ENCODE assay signal across 9 mouse cellular contexts in the genomic region with DNA sequence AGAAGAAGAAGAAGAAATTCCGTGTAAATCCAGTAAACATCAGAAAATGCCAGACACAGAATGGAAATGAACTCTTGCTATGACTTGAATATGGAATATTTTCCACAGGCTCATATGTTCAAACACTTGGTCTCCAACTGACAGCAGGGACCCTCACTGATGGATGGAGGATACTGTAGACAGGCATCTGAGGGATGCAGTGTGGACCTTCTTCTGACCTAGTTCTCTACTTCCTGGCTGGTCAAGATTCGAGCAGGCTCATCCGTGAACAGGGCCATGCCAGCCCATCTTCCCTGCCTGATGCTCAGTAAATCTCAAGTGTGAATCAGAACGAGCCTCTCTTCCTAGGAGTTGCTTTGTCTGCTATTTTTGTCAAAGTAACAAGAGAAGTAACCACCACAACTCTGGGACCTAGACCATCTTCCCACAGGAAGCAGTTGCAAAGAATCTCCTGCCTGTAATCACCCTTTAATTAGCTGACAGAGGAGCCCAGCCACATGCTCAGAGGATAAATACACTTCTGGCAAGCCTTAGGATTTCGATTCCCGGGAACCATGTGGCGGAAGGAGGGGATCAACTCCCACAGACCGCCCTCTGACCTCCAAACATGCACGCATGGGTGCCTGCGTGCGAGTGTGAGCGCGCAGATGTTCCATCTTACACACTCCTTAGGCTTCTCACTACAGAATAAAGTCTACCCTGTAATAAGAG. TPM values are rescaled to one million over a fixed set of nuclear protein-coding genes. Genes with fewer than 3 reads are reported as not detected.
DNase-seq lines count a peak whose midpoint lies in the region; ATAC-seq lines count a peak whose summit lies in the region.
"Had no signal": no experiment of that assay in that cellular context is flagged by ENCODE, and none has a peak within 500 bp of the region (broad histone marks: within the 10 kb centered on the region; RNA-seq: fewer than 3 reads in every experiment).

No protein-coding gene starts in this region.

- H3K27me3 ChIP-seq in lung, embryonic 15.5 days: no peaks in the 10 kb centered on the region
- H3K27me3 ChIP-seq: liver, embryonic 15.5 days had no signal

- H3K9ac ChIP-seq in lung, embryonic 15.5 days: no peak overlapping the region
- H3K9ac ChIP-seq: liver, embryonic 15.5 days had no signal

- peak overlapping the region; percentile 42 for H3K4me2 ChIP-seq in lung, embryonic 15.5 days
- H3K4me2 ChIP-seq: liver, embryonic 15.5 days had no signal

- peak; percentile 89 for ATAC-seq in lung, embryonic 15.5 days (ENCODE audit: borderline replicate concordance, extremely low read depth, low FRiP score, low TSS enrichment)
- no peak for ATAC-seq in activated CD4-positive, CD25-positive, alpha-beta regulatory T cell, adult 4 months
- ATAC-seq in monocyte, adult 5-6 weeks (replicated peaks; ENCODE audit: insufficient number of reproducible peaks, low FRiP score, low TSS enrichment, poor library complexity, severe bottlenecking): no peak

- no peaks in the 10 kb centered on the region for H3K9me3 ChIP-seq in lung, embryonic 15.5 days
- H3K9me3 ChIP-seq: liver, embryonic 15.5 days had no signal

- H3K4me1 ChIP-seq in lung, embryonic 15.5 days: no peaks in the 10 kb centered on the region

- peak overlapping the region; percentile 86 for H3K27ac ChIP-seq in lung, embryonic 15.5 days
- H3K27ac ChIP-seq: liver, embryonic 15.5 days had no signal

- peak; percentile 93 for DNase-seq in heart, adult 11 months
- DNase-seq in heart, postnatal 36 days: no peak
- DNase-seq in cerebellum, postnatal 10 days: peak; percentile 51 to 60
- peak; percentile 48 for DNase-seq in heart, postnatal 4 days
- DNase-seq in right cerebral cortex, postnatal 14 days: no peak

- 31% methylated on average over 13 of the region's 13 CpGs for WGBS in lung, embryonic 15.5 days

- intact Hi-C loops in heart, postnatal 36 days (cut with DNase I): no loop called here

- no peaks in the 10 kb centered on the region for H3K36me3 ChIP-seq in lung, embryonic 15.5 days
- H3K36me3 ChIP-seq: liver, embryonic 15.5 days had no signal

- no peak overlapping the region for H3K4me3 ChIP-seq in lung, embryonic 15.5 days
- H3K4me3 ChIP-seq: liver, embryonic 15.5 days had no signal

RNA-seq across cellular contexts. Expression of a gene that starts 31.9 kb away (rescaled TPM):
- total RNA-seq in heart, postnatal 36 days (2021): 10 to 100 TPM; 18.3 to 18.6 TPM
- 10 to 100 TPM; 24.6 to 25.1 TPM for total RNA-seq in heart, postnatal 4 days (2021)
- 37.0 and 39.0 TPM in 2 replicates for polyA plus RNA-seq in lung, embryonic 15.5 days (2015; fragmentation: Nextera tagmentation; extraction: Ambion mirVana)
- 10 to 100 TPM; 27.9 to 28.5 TPM for polyA plus RNA-seq in activated CD4-positive, CD25-positive, alpha-beta regulatory T cell, adult 4 months (2017; shearing (Covaris generic))
- total RNA-seq in monocyte, adult 5-6 weeks (2017): 55.5 to 70.2 TPM (median 59.1 TPM) in 3 replicates

RNA-seq across cellular contexts. Expression of a gene that starts 32.1 kb away (rescaled TPM):
- total RNA-seq in heart, postnatal 36 days (2021): 100 to 1,000 TPM in 1 of 2 experiments, 10 to 100 TPM in 1; 91.5 to 111 TPM
- 100 to 1,000 TPM; 236 to 264 TPM for total RNA-seq in heart, postnatal 4 days (2021)
- 1,537 and 1,564 TPM in 2 replicates for polyA plus RNA-seq in lung, embryonic 15.5 days (2015; fragmentation: Nextera tagmentation; extraction: Ambion mirVana)
- polyA plus RNA-seq in activated CD4-positive, CD25-positive, alpha-beta regulatory T cell, adult 4 months (2017; shearing (Covaris generic)): 1,000 to 10,000 TPM in 1 of 2 experiments, 100 to 1,000 TPM in 1; 402 to 1,098 TPM
- 536 to 650 TPM (median 623 TPM) in 3 replicates for total RNA-seq in monocyte, adult 5-6 weeks (2017)

Comparison
In these comparisons a context has a peak if more than half of its experiments do, and no peak if none do; other contexts are left out.
1. DNase-seq: peak in heart, adult 11 months (single experiment), cerebellum, postnatal 10 days (2 of 2) and heart, postnatal 4 days (single experiment); none in heart, postnatal 36 days (0 of 2) and right cerebral cortex, postnatal 14 days (single experiment).